Mouse (Mus musculus) embryonic fibroblast, embryonic 13.5 days (primary cell): Measurements from ENCODE around the gene Htr5a. TPM values are rescaled to one million over a fixed set of nuclear protein-coding genes. Genes with fewer than 3 reads are reported as not detected.

Experiments used
- H3K27ac ChIP-seq: 2 replicates; pipeline ENCODE4 v1.5.1; 2012; ENCODE audit warnings: low read length, control low read depth, inconsistent platforms; ENCODE audit not compliant: insufficient read depth
- H3K4me1 ChIP-seq: 2 replicates; pipeline ENCODE4 v1.6.1; 2011; ENCODE audit warnings: low read length; ENCODE audit not compliant: control insufficient read depth, insufficient read depth
- H3K4me3 ChIP-seq: 2 replicates; pipeline ENCODE4 v1.5.1; 2011; ENCODE audit warnings: mild to moderate bottlenecking, control low read depth, low read length; ENCODE audit not compliant: insufficient read depth
- CTCF ChIP-seq: IDR thresholded peaks from 2 replicates; pipeline ENCODE4 v1.5.1; 2011; ENCODE audit warnings: mild to moderate bottlenecking, control low read depth, low read length, moderate library complexity, borderline replicate concordance; ENCODE audit not compliant: insufficient read depth
- POLR2A ChIP-seq: IDR thresholded peaks from 2 replicates; pipeline ENCODE4 v1.6.1; 2011; ENCODE audit warnings: low read depth, mild to moderate bottlenecking, control low read depth, low read length, moderate library complexity
- polyA plus RNA-seq: library from polyadenylated mRNA; stranded (reverse); fragments of >200 nt; gene quantifications from 2 replicates; pipeline ENCODE4 v1.2.4, GENCODE M21; 2011; ENCODE audit warnings: low read depth; ENCODE audit not compliant: missing spikeins, insufficient read length

Gene Htr5a
- polyA plus RNA-seq, 1 experiment, result not detected

GRCm38 (mm10) chr5:27842671-27843320 lies 847 bp downstream of the Htr5a start:
- Histone ChIP-seq H3K4me1 (no peaks in the 10 kb centered on the region), H3K4me3 (no peak overlapping the region), H3K27ac (no peak overlapping the region)
- TF ChIP-seq POLR2A (no peak), CTCF (no peak)

- TF ChIP-seq POLR2A, result no peak
- H3K4me3 ChIP-seq, result no peak overlapping the region
- H3K4me1 ChIP-seq, result no peaks in the 10 kb centered on the region
- H3K27ac ChIP-seq, result no peak overlapping the region
Measured at GRCm38 (mm10) chr5:27846979-27847378, 5.0 kb downstream of the Htr5a start.

GRCm38 (mm10) chr5:27854290-27854689 lies 12.3 kb downstream of the Htr5a start:
- Histone ChIP-seq H3K27ac (no peak overlapping the region), H3K4me3 (no peak overlapping the region), H3K4me1 (no peaks in the 10 kb centered on the region)
- TF ChIP-seq CTCF (no peak), POLR2A (no peak)

GRCm38 (mm10) chr5:27855726-27856125 lies 13.8 kb downstream of the Htr5a start:
- Histone ChIP-seq H3K4me1 (no peaks in the 10 kb centered on the region), H3K4me3 (no peak overlapping the region), H3K27ac (no peak overlapping the region)
- TF ChIP-seq POLR2A (no peak), CTCF (no peak)

- H3K27ac ChIP-seq, result no peak overlapping the region
- no peak overlapping the region for H3K4me3 ChIP-seq
- no peaks in the 10 kb centered on the region for H3K4me1 ChIP-seq
- no peak for TF ChIP-seq POLR2A
- no peak for TF ChIP-seq CTCF
Measured at GRCm38 (mm10) chr5:27873240-27874082, 31.5 kb downstream of the Htr5a start.

- TF ChIP-seq POLR2A (no peak), CTCF (no peak)
- Histone ChIP-seq H3K27ac (no peak overlapping the region), H3K4me1 (no peaks in the 10 kb centered on the region), H3K4me3 (no peak overlapping the region)
Measured at GRCm38 (mm10) chr5:27874211-27874610, 32.3 kb downstream of the Htr5a start.

- TF ChIP-seq CTCF (no peak), POLR2A (no peak)
- no peak overlapping the region for H3K4me3 ChIP-seq
- no peak overlapping the region for H3K27ac ChIP-seq
- H3K4me1 ChIP-seq, result no peaks in the 10 kb centered on the region
Measured at GRCm38 (mm10) chr5:27875341-27876105, 33.6 kb downstream of the Htr5a start.

- no peaks in the 10 kb centered on the region for H3K4me1 ChIP-seq
- H3K27ac ChIP-seq, result no peak overlapping the region
- TF ChIP-seq POLR2A (no peak), CTCF (no peak)
- no peak overlapping the region for H3K4me3 ChIP-seq
Measured at GRCm38 (mm10) chr5:27878356-27878755, 36.4 kb downstream of the Htr5a start.

GRCm38 (mm10) chr5:27879726-27880125 lies 37.8 kb downstream of the Htr5a start:
- Histone ChIP-seq H3K4me3 (no peak overlapping the region), H3K4me1 (no peaks in the 10 kb centered on the region), H3K27ac (no peak overlapping the region)
- no peak for TF ChIP-seq CTCF
- no peak for TF ChIP-seq POLR2A

GRCm38 (mm10) chr5:27880329-27881036 lies 38.5 kb downstream of the Htr5a start:
- H3K27ac ChIP-seq, result no peak overlapping the region
- H3K4me3 ChIP-seq, result no peak overlapping the region
- H3K4me1 ChIP-seq, result no peaks in the 10 kb centered on the region
- no peak for TF ChIP-seq POLR2A
- no peak for TF ChIP-seq CTCF
